Mouse (Mus musculus) heart, postnatal 0 days (tissue): ENCODE measurements at regions not wholly inside any gene's neighbourhood (a gene's known extent, or its start where the extent isn't known, plus 50 kb on each side); places are given as distances from the start of the nearest gene placed in this dataset.

Experiments used
- CTCF ChIP-seq: IDR thresholded peaks from 2 replicates; pipeline ENCODE4 v1.5.1; 2016; ENCODE audit warnings: antibody characterized with exemption, control low read depth, low read depth
- EP300 ChIP-seq: IDR thresholded peaks from 2 replicates; pipeline ENCODE4 v1.6.1; 2016; ENCODE audit warnings: antibody characterized with exemption, low read depth

GRCm38 (mm10) chr9:83727462-83728189, 78.5 kb downstream of the Elovl4 start:
- TF ChIP-seq CTCF (peak; percentile 85), EP300 (no peak)
